Mouse (Mus musculus) 416B (cell line): ENCODE data around the gene Lrrn3.
A peak's percentile ranks its signal among the peaks of the same experiment; 100 is the strongest.

Experiments used
- DNase-seq: peaks from one replicate; pipeline ENCODE4 v3.0.0; 2011; ENCODE audit warnings: low read depth

The Lrrn3 gene

DNA sequence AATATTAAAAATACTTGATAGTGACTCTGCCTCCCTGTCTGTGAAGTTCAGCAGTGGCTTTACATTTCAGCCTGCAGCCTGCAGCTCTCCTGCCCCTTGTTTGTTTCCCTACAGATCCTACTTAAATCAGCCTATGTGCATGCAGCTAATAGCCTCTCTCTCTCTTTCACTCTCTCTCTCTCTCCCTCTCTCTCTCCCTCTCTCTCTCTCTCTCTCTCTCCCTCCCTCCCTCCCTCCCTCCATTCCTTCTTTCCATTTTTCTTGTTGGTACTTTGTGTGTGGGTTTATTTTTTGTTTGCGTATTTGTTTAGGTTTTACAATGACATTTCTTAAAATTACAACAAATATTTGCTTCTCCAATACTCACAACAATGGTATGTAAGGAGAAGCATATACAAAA is at the start of gene Lrrn3:
Lrrn3 (minus strand) TSS at position 101 of the 400 bp plus-strand sequence.
- no peak for DNase-seq

DNA sequence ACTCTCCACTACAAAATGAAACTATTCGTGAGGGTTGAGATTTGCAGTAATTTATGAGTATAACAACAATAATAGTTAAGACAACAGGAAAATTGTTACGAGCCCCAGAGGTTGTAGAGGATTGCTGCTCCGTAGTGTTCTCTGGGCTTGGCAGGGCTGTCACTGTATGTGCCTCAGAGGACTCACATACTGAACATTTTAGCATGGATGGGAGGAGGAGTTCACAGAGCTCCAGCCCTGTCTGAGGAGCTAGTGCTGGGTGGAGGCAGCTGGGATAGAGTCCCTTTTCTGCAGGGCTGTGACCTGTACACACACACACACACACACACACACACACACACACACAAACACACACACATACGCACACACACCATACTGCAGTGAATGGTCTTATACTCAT is 42.2 kb upstream of the Lrrn3 start:
- no peak for DNase-seq

DNA sequence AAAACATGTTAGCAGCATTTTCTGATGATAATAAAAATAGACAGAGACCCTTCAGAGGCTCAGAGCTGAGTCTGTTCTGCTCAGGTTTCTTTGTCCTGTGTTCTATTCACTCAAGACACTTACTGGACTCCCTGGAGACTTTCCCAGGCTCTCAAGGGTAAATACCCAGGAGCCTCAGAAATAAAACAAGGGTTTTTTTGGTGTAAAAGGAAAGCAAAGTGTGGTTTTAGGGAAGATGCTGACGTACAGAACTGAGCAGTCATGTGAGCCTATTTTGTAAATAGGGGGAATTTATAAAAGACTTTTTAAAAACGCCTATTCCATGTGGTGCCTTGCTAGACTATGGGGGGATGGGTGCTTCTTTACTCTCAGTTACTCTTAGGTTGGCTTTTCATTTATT is 40.5 kb upstream of the Lrrn3 start:
- no peak for DNase-seq

DNA sequence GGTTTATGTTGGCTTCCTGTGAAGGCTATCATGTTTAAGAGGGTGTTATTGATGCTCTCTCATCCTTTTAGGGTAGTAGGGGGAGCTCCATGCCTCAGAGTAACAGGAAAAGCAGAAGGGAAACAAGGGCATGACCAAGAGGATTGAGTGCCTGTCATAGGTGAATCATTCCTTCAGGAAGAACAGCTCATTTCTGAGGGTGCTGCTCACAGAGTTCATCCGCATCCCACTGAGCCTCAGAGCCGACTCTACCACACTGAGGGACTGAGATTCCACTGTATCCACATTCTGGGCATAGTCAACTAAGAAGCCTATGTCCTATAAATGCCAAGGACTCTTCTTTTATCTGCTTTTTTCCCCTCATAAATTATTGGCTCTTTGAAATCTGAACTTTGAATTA is 35.4 kb upstream of the Lrrn3 start:
- DNase-seq: no peak

DNA sequence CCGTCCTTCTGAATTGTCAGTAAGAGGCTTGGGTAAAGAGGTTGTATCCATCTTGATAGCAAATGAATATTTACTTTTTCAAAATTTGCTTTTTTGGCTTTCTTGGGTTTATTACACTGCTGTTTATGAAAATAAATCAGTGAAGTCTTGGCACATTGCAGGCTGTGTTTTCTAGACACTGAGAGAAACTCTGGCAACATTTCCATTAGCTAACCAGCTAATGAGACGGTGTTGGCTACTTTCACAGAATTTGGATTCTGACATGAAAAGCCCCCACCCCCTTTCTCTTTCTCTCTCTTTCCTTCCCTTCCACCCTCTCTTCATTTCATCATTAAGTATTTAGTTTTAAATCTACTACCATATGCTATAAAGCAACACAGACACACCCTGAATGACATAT is 34.1 kb upstream of the Lrrn3 start:
- DNase-seq: no peak

DNA sequence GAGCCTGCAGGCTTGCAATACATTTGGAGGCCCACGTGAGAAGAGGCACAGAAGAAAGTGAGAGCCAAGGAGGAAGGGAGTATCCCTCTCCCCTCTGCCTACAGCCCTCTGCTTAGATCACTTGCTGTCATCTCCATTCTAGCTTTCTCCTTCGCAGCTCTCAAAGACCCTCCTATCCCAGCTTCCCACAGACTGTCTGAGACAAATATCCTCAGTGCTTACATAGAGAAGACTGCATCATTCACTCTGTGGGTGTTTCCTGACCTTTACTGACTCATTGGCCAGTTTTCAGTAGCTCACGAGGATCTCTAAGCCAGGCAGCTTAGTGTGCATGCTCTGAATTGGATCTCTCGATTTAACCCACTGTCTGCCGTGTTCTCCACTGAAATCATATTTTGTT is 32.7 kb upstream of the Lrrn3 start:
- DNase-seq: no peak

DNA sequence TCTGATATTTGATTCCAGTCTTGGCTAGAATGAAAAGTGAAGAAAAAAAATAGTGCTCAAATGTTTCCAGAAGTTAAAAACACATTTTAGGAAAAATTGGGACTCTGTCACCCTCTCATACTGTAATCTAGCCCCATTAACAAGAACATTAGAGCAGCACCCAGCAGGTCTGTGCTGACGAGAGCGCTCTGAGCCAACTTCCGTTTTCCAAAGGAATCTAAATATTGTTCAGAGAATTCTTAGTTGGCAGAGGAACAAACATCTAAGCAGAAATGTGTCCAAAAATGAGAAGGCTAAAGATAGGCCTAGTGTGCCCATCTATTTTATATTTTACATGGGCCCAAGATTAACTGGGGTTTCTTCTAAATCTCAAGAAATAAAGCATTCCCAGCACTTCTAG is 24.4 kb upstream of the Lrrn3 start:
- no peak for DNase-seq

DNA sequence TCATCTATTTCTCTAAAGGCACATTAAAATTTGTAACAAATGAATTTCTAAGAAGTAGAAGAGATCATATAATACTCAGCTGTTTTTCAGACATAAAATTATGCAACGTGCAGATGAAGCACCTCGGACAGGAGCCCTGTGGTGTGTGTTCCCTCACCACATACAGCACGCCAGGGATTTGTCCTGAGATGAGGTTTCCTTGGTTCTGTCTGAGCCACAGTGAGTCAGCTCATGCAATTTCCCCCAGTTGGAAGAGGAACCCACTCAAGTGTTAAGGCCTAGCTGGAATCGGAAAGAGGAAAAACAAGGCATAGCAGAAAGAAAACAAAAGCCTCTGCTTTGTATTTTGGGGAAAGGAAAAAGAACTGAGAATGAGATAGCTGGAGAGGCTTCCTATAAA is 22.4 kb upstream of the Lrrn3 start:
- no peak for DNase-seq

DNA sequence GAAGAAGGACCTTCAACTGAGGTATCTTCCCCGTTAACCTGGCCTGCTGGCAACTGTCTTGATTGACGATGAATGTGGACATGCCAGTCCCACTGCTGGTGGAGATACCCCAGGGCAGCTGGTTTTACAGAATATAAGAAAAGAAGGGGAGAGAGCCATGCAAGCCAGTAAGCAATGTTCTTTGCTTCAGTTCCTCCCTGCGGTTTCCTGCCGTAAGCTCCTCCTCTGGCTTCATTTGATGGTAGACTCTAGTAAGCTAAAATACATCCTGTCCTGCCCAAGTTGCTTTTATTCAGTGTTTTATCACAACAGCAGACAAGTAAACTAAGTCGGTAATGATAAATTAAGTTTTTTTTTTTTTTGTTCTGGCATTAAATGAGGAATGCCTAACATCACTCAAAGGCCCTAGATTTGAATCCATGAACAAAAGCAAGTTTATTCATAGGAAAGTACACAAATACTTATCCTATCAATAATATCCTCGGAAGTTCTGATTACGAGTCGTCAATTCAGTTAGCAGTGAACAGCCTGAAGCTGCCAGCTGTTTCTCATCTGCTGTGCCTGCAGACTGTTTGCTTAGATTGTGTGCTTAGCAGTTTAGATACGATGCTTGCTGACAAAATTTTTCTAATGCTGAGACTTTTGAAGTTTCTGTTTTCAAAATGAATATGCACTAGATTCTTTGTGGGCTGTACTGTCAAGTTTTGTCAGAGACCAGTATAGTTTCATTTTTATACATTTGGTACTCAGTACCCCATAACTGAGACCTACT is 14.0 kb upstream of the Lrrn3 start:
- no peak for DNase-seq

DNA sequence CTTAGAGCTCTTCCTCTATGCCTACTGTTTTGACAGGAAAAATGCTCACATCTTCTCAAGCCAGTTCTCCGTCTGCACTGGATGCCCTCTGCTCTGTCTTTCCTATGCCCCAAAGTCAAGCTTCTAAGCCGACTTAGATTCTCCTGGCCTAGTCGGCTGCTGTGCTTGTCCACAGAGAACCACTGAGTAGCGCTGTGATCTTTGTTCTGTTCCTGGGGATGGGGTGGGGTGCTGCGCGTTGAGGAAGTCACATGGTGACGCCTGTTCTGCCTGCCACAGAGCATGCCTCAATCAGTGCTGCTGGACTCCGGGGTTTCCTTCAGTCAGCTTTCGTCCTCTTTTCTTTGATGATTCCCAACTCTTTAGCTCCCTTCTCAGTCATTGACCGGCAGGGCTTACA is 8.4 kb upstream of the Lrrn3 start:
- DNase-seq: no peak

DNA sequence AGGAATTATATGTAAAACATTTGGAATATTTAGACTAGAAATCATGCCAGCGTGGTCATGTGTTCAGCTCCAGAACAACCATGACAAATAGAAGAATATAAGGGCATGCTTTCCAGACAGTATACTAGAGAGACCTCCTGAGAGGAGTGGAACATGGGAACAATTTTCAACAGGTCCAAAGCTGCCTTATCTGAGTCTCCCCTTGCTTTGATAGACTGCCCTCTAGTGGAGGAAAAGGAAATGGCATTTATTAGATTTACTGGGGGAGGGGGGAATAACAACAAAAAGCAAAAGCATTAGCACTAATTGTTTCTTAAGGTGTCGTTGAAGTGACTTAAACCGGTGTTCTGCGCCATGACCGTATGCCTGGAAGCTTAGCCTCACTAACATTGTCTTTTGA is 774 bp upstream of the Lrrn3 start:
- peak; percentile 46 for DNase-seq

DNA sequence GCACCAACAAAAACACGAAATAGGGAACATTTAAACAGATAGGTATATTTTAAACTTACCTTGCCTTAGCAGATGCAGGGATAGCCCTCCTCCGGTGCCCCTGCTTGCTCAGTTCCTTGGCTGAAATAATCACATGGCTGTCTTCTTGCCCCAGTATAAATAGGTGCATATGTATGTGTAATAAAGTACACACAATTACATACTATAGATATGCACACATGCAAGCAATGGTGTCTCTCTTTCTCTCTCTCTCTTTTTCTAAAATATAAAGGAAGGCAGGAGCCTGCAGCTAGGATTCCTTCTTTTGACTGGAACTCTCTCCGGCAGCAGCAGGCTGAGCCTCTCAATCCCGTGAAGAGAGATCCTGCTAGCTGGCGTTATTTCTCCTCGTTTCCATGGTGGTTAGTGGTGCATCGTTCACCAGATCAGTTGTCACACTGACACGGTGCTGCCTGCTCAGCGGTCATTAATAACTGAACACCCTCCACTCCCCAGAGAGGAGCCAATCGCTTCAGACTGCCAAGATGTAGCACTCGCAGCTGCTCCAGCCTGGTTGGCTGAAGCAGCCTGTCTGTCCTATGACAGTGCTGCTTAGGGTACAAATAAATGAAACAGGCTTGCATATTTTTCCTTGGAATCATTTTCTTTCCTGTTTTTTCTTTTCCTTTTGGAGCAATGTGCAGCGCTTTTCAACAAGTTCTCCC is 567 bp downstream of the Lrrn3 start:
- no peak for DNase-seq

DNA sequence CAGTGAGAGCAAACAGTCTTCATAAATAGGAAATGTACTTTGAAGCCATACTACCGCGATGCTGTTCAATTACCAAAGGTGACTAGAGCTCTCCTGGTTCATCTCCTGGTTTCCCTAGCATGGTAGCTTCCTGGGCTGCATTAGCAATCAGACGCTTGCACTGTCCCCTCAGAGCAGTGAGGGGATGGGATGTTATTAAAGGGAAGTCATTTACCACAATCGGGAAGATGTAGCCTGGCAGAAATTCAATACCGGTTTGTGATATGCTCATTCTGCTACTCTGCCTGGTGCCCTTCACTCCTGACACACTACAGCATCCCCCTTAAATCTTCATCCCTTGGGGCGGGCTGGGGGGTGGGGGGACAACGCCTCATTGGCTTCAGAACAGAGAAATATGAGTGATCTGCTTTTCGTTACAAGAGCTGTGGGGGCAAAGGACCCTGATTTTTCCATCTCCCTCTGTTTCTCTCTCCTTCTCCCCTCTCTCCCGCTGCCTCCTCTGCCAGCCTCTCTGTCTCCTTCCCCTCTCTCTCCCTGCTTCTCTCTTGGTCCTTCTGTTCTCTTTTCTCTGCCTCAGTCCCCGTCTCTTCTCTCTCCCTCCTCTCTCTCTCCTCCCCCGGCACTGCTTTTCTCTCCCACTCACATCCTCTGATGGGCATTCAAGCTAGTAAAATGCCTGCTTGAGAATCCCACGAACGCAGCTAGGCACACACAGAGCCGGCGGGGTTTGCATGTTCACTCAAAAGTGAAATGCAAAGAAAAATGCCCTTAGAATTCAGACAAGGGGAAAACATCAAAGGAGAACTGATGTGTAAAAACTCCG is 1.3 kb downstream of the Lrrn3 start:
- no peak for DNase-seq

DNA sequence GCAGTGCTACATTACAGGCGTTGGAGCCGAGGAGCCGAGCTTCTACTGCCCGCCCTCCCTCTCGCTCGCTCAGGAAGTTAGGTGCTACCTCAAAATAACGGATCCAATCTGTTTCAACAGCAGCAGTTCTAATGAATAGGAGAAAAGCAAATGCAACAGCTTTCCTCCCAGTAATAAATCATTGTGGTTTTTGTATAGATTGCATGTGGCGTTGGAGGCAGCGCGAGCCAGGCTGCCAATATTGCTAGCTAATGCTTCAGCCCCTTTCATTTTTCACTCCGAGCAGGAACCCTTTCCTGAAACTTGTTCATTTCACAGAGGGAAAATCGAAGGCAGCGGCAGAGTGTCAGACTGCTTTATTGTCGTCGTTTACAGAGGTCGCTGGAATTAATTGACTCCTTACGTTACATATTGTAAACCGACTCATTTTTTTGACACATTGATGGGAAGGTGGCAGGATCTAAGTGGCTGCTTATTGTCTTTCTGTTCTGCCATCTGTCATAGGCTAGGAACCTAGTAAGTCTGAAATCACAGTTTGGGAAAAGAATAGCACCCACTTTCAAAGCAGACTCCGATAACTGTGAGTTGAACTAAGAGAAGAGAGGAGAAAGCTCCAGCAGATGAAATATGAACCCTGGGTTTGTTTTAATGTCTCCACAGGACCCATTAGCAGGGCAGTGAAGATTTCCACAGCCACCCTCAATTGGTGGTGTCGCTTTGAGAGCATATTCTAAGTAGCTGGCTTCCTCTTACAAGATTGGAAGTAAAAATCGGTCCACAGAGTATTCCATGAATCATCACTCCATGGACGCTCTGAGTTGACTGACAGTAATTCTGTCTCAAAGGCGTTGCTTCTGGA is 2.4 kb downstream of the Lrrn3 start:
- no peak for DNase-seq

DNA sequence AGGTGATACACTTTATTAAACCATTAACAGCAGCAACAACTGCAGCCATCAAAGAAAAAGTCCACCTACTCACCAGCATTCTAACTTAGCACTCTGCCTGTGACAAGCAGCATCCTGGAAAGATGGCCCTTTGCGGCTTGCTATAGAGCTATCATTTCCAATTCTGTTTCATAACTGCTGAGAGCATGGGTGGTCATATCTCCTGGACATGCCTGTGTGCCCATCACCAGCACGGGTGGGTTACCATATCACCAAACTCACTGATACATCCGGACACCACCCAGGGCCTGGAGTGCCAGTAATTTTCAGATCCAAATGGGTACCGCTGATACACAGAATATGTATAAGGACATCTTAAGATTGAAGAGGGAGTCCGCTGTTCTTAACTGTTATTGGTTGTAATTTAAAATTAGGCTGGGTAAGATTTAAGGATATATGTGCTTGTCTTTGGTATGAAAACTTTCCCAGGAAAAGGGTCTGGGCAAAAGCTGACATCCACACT is 3.1 kb downstream of the Lrrn3 start:
- DNase-seq: no peak

DNA sequence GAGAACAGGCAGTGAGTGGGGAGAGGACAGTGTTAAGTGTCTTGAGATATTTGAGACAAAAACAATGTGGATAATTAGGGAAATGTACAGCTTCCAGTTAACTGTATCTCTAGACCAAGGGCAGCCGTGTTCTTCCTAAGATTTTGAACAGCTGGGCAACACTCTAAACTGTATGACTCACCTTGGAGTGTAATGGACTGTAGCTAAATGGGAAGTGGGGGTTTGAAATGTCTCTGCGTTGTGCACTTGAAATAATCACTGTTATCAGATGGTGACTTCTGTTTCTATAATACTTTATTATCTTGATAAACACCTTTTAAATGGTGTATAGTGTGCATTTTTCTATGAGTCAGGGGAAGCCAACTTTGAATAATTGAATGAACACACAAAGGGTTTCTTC is 4.7 kb downstream of the Lrrn3 start:
- no peak for DNase-seq

DNA sequence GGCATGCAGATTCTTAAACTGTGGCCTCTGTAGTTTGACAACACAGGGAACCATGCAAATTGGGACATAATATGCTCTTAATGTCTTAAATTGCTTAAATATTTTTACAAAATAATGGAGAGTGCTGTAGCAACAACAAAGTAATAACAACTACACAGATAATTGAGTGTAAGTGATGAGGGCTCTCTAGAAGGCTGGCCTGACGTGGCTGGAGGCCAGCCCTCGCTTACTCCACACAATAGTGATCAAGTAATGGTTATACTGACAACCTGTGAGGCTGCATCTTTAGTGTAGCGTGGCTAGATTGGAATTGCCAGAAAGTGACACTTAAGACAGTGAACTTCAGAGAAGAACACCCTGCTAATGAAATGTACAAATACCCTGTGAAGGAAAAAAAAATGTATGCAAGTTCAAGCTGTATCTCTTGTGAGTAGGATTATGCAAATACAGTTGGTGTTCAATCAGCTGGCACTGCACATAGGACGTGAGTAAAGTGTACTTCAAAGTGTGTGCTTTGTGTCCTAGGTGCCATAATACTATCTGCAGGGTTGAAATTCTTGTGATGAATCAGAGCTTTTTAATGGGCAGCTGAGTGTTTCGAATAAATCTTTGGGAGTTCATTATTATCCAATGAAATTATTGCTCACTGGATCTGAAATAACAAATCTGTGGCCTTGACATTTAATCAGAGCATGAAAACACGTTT is 17.0 kb downstream of the Lrrn3 start:
- DNase-seq: no peak

DNA sequence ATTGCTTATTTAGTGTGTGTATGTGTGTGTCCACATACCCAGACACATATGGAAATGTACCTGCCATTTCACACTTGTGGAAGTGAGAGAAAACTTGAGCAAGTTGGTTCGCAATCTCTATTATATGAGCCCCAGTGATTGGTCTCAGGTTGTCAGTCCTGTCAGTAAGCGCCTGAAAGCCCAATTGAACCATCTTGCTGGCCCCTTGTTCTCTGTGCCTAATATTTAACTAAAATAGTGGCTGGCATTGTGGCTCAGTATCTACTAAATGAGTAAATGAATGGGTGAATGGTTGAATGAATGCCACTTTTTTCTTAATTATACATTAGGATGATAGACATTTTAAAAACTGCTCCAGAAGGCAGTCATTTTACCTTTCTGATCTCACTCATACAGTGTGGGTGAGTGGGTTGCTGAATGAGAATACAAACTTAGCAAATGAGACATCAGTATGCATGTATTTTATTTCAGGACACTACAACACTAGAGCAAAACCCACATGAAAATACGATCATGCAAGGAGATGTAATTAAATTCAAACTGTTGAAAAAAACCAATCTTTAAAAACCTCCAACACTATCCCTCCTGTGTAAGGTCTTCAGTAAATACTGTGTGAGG is 17.7 kb downstream of the Lrrn3 start:
- DNase-seq: no peak

DNA sequence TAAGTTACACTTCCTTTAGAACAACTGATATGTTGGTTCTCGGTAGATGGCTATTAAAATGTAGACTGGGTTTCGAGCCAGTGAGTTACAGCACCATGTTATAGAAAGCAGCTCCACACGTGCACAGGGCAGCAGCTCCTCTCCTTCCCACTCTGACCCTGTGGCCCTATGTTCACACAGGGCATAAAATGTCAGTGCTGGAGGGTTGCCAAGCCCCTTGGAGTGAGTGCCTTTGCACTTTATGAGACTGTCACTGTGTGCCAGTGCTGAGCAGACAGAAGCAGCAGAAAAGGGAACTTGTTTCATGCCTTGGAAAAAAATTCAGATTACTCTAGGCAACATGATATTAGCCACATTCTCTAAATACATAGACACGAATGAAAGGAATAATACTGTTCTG is 47.8 kb downstream of the Lrrn3 start:
- DNase-seq: no peak

DNA sequence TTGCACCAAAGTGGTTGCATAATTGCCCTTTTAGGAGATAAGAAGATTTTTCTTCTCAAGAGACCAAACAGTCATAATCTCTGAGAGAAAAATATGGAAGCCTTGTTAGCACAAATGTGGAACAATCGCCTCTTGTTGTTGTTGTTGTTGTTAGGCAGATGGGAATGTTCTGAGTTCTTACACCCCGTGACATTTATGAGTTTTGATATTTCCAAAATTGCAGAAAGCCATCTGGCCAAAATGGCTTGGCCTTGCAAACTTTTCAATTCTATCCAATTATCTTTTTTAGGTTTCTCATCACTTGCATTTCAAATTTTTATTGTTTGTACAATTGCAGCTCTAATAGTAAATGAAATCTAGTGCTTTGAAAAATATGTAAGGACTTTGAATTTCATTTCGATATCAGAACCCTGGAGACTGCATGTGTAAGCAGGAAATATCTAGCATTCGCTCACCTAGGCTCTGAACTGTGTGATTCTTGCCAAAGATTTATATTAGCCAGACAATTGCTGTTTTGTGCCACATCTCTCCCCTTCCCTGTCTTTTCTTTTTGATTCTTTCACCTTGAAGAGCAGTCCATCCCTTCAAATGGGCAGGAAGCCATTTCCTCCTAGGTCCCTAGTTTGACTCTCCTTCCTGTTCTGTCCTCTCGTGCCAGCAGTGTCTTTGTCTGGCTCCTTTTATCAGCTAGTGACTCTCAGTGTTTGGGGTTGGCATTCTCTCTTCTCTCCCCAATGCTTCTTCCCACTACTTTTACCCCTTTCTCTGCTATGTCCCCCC is 49.8 kb downstream of the Lrrn3 start:
- DNase-seq: no peak
